ENCODE assay signal across 10 mouse cellular contexts in the genomic region with DNA sequence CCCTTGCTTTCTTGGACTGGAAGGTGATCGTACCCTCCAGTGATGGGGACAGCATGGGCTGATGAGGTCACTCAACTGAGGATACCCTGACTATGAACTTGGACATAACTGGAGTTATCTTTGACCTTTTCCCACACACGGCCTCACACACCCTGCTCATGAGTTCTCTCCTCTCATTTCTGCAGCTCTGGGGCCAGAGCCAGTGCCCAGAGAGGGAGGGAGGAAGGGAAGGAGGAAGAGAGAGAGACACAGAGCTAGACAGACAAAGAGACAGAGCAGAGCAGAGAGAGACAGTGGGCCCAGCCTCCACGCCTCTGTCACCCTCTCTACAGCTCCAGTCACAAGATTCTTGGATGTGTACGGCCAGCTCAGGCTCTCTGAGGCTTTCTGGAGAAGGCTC. TPM values are rescaled to one million over a fixed set of nuclear protein-coding genes. Genes with fewer than 3 reads are reported as not detected.
A peak's percentile ranks its signal among the peaks of the same experiment; 100 is the strongest.
DNase-seq lines count a peak whose midpoint lies in the region; ATAC-seq and TF ChIP-seq lines count a peak whose summit lies in the region.
"Had no signal": no experiment of that assay in that cellular context is flagged by ENCODE, and none has a peak within 500 bp of the region (broad histone marks: within the 10 kb centered on the region; RNA-seq: fewer than 3 reads in every experiment).

No protein-coding gene starts in this region.

- WGBS in heart, embryonic 15.5 days: 54% methylated on average over 4 of the region's 4 CpGs
- 49% methylated on average over 4 of the region's 4 CpGs for WGBS in heart, embryonic 11.5 days (ENCODE audit: insufficient replicate concordance)
- WGBS in lung, postnatal 0 days: 61% methylated on average over 4 of the region's 4 CpGs
- WGBS in embryonic facial prominence, embryonic 10.5 days: 69% methylated on average over 4 of the region's 4 CpGs

- no peak overlapping the region for H3K4me3 ChIP-seq in heart, embryonic 15.5 days
- H3K4me3 ChIP-seq in heart, embryonic 11.5 days (ENCODE audit: low read depth, low read length): no peak overlapping the region
- no peak overlapping the region for H3K4me3 ChIP-seq in lung, postnatal 0 days (ENCODE audit: low read depth, low read length)
- no peak overlapping the region for H3K4me3 ChIP-seq in embryonic facial prominence, embryonic 10.5 days
- H3K4me3 ChIP-seq: liver, embryonic 15.5 days; neural tube, embryonic 15.5 days had no signal

- H3K36me3 ChIP-seq in heart, embryonic 15.5 days: no peaks in the 10 kb centered on the region
- H3K36me3 ChIP-seq in heart, embryonic 11.5 days (ENCODE audit: control insufficient read depth, insufficient read depth, low read length): no peaks in the 10 kb centered on the region
- H3K36me3 ChIP-seq in lung, postnatal 0 days (ENCODE audit: insufficient read depth, low read length): no peaks in the 10 kb centered on the region
- H3K36me3 ChIP-seq in embryonic facial prominence, embryonic 10.5 days (replicated peaks): no peaks in the 10 kb centered on the region
- H3K36me3 ChIP-seq: liver, embryonic 15.5 days; neural tube, embryonic 15.5 days had no signal

- no peaks in the 10 kb centered on the region for H3K27me3 ChIP-seq in heart, embryonic 15.5 days
- no peaks in the 10 kb centered on the region for H3K27me3 ChIP-seq in heart, embryonic 11.5 days (ENCODE audit: control insufficient read depth, insufficient read depth, low read length)
- H3K27me3 ChIP-seq in lung, postnatal 0 days (replicated peaks; ENCODE audit: insufficient read depth, low read length): no peaks in the 10 kb centered on the region
- H3K27me3 ChIP-seq in embryonic facial prominence, embryonic 10.5 days (replicated peaks; ENCODE audit: low read depth, poor library complexity, severe bottlenecking): peaks cover 6% of the 10 kb centered on the region; the same call in 1 of the 2 replicates
- H3K27me3 ChIP-seq: liver, embryonic 15.5 days; neural tube, embryonic 15.5 days had no signal

- no peak for DNase-seq in lung, postnatal 0 days (ENCODE audit: low spot score)
- DNase-seq in lung, postnatal 14 days: no peak
- no peak for DNase-seq in embryonic facial prominence, embryonic 10.5 days (ENCODE audit: low spot score)
- peak; percentile 20 for DNase-seq in kidney, postnatal 10 days

- no peak for TF ChIP-seq EP300 in lung, postnatal 0 days (IDR thresholded peaks at IDR 0.05)

- H3K9me3 ChIP-seq in heart, embryonic 15.5 days (replicated peaks): no peaks in the 10 kb centered on the region
- no peaks in the 10 kb centered on the region for H3K9me3 ChIP-seq in heart, embryonic 11.5 days (replicated peaks; ENCODE audit: control insufficient read depth, low read length)
- no peaks in the 10 kb centered on the region for H3K9me3 ChIP-seq in lung, postnatal 0 days (ENCODE audit: low read length)
- H3K9me3 ChIP-seq in embryonic facial prominence, embryonic 10.5 days: no peaks in the 10 kb centered on the region
- H3K9me3 ChIP-seq: liver, embryonic 15.5 days; neural tube, embryonic 15.5 days had no signal

- no peak for ATAC-seq in heart, embryonic 15.5 days (replicated peaks; ENCODE audit: insufficient number of reproducible peaks, insufficient read depth, low FRiP score, low read depth)
- ATAC-seq in heart, embryonic 11.5 days (replicated peaks; ENCODE audit: insufficient number of reproducible peaks, low FRiP score, low TSS enrichment): no peak
- ATAC-seq in lung, postnatal 0 days: no peak
- no peak for ATAC-seq in frontal cortex, adult (ENCODE audit: low TSS enrichment)
- ATAC-seq in erythroblast, adult 5-6 weeks (replicated peaks; ENCODE audit: low FRiP score, poor library complexity, severe bottlenecking): no peak

- H3K27ac ChIP-seq in heart, embryonic 15.5 days: peak overlapping the region; percentile 44
- no peak overlapping the region for H3K27ac ChIP-seq in heart, embryonic 11.5 days (ENCODE audit: low read depth, low read length)
- H3K27ac ChIP-seq in lung, postnatal 0 days (ENCODE audit: low read length): peak overlapping the region; percentile 54; the same call in 1 of the 2 replicates
- H3K27ac ChIP-seq in embryonic facial prominence, embryonic 10.5 days (replicated peaks): peak overlapping the region; percentile 37; the same call in 1 of the 2 replicates
- H3K27ac ChIP-seq: liver, embryonic 15.5 days; neural tube, embryonic 15.5 days had no signal

- H3K4me1 ChIP-seq in heart, embryonic 15.5 days (replicated peaks): peaks cover 42% of the 10 kb centered on the region
- H3K4me1 ChIP-seq in heart, embryonic 11.5 days (ENCODE audit: control insufficient read depth, insufficient read depth, low read length): peaks cover 30% of the 10 kb centered on the region
- peaks cover 20% of the 10 kb centered on the region for H3K4me1 ChIP-seq in lung, postnatal 0 days (ENCODE audit: insufficient read depth, low read depth, low read length)
- H3K4me1 ChIP-seq in embryonic facial prominence, embryonic 10.5 days: peaks cover 70% of the 10 kb centered on the region

- no peak for TF ChIP-seq CTCF in lung, postnatal 0 days (IDR thresholded peaks at IDR 0.05)

- no peak overlapping the region for H3K9ac ChIP-seq in heart, embryonic 15.5 days
- H3K9ac ChIP-seq in heart, embryonic 11.5 days (ENCODE audit: low read depth, low read length): no peak overlapping the region
- H3K9ac ChIP-seq in lung, postnatal 0 days (replicated peaks; ENCODE audit: low read depth): no peak overlapping the region
- H3K9ac ChIP-seq: liver, embryonic 15.5 days; neural tube, embryonic 15.5 days had no signal

- no peak overlapping the region for H3K4me2 ChIP-seq in heart, embryonic 15.5 days
- no peak overlapping the region for H3K4me2 ChIP-seq in heart, embryonic 11.5 days
- no peak overlapping the region for H3K4me2 ChIP-seq in lung, postnatal 0 days (replicated peaks; ENCODE audit: low read depth, low read length)
- H3K4me2 ChIP-seq: liver, embryonic 15.5 days; neural tube, embryonic 15.5 days had no signal

RNA-seq across cellular contexts. Expression of gene Rrp9, which starts 3.4 kb away (rescaled TPM):
- 24.9 and 34.2 TPM in 2 replicates for polyA plus RNA-seq in heart, embryonic 15.5 days (2015; fragmentation: Nextera tagmentation; extraction: Ambion mirVana)
- polyA plus RNA-seq in heart, embryonic 11.5 days (2014; fragmentation: Nextera tagmentation; extraction: Ambion mirVana): 31.3 and 32.9 TPM in 2 replicates
- 19.4 and 21.7 TPM in 2 replicates for polyA plus RNA-seq in lung, postnatal 0 days (2015; fragmentation: Nextera tagmentation; extraction: Ambion mirVana)
- polyA plus RNA-seq in embryonic facial prominence, embryonic 10.5 days (2016; fragmentation: Nextera tagmentation; extraction: Ambion mirVana): 77.5 and 83.8 TPM in 2 replicates
- 3.5 and 4.6 TPM in 2 replicates for total RNA-seq in erythroblast, adult 5-6 weeks (2015; ENCODE audit: low replicate concordance)
- 5.7 and 6.4 TPM in 2 replicates for total RNA-seq in erythroblast, adult 5-6 weeks (2017; ENCODE audit: low replicate concordance)

RNA-seq across cellular contexts. Expression of gene Parp3, which starts 4.4 kb away (rescaled TPM):
- 1.9 and 4.7 TPM in 2 replicates for polyA plus RNA-seq in heart, embryonic 15.5 days (2015; fragmentation: Nextera tagmentation; extraction: Ambion mirVana)
- 1.0 and 1.9 TPM in 2 replicates for polyA plus RNA-seq in heart, embryonic 11.5 days (2014; fragmentation: Nextera tagmentation; extraction: Ambion mirVana)
- polyA plus RNA-seq in lung, postnatal 0 days (2015; fragmentation: Nextera tagmentation; extraction: Ambion mirVana): 21.5 and 24.0 TPM in 2 replicates
- polyA plus RNA-seq in embryonic facial prominence, embryonic 10.5 days (2016; fragmentation: Nextera tagmentation; extraction: Ambion mirVana): 1.6 and 3.2 TPM in 2 replicates
- total RNA-seq in erythroblast, adult 5-6 weeks (2015; ENCODE audit: low replicate concordance): 1.7 and 7.3 TPM in 2 replicates
- total RNA-seq in erythroblast, adult 5-6 weeks (2017; ENCODE audit: low replicate concordance): 1.4 and 7.4 TPM in 2 replicates

RNA-seq across cellular contexts. Expression of gene Gpr62, which starts 6.6 kb away (rescaled TPM):
- 0.10 and 0.14 TPM in 2 replicates for polyA plus RNA-seq in heart, embryonic 15.5 days (2015; fragmentation: Nextera tagmentation; extraction: Ambion mirVana)
- polyA plus RNA-seq in heart, embryonic 11.5 days (2014; fragmentation: Nextera tagmentation; extraction: Ambion mirVana): 0.25 and 0.46 TPM in 2 replicates
- polyA plus RNA-seq in lung, postnatal 0 days (2015; fragmentation: Nextera tagmentation; extraction: Ambion mirVana): 0.13 and 0.20 TPM in 2 replicates
- 0.16 and 0.55 TPM in 2 replicates for polyA plus RNA-seq in embryonic facial prominence, embryonic 10.5 days (2016; fragmentation: Nextera tagmentation; extraction: Ambion mirVana)
- not detected in 2 replicates for total RNA-seq in erythroblast, adult 5-6 weeks (2015; ENCODE audit: low replicate concordance)
- not detected in 2 replicates for total RNA-seq in erythroblast, adult 5-6 weeks (2017; ENCODE audit: low replicate concordance)
- polyA plus RNA-seq: liver, embryonic 15.5 days had no signal

RNA-seq across cellular contexts. Expression of gene Pcbp4, which starts 19.2 kb away (rescaled TPM):
- 61.8 and 73.2 TPM in 2 replicates for polyA plus RNA-seq in heart, embryonic 15.5 days (2015; fragmentation: Nextera tagmentation; extraction: Ambion mirVana)
- 77.0 and 80.4 TPM in 2 replicates for polyA plus RNA-seq in heart, embryonic 11.5 days (2014; fragmentation: Nextera tagmentation; extraction: Ambion mirVana)
- 29.4 and 30.6 TPM in 2 replicates for polyA plus RNA-seq in lung, postnatal 0 days (2015; fragmentation: Nextera tagmentation; extraction: Ambion mirVana)
- polyA plus RNA-seq in embryonic facial prominence, embryonic 10.5 days (2016; fragmentation: Nextera tagmentation; extraction: Ambion mirVana): 320 and 346 TPM in 2 replicates
- total RNA-seq in erythroblast, adult 5-6 weeks (2015; ENCODE audit: low replicate concordance): not detected in 2 replicates
- not detected in 2 replicates for total RNA-seq in erythroblast, adult 5-6 weeks (2017; ENCODE audit: low replicate concordance)

RNA-seq across cellular contexts. Expression of gene Abhd14a, which starts 24.8 kb away (rescaled TPM):
- polyA plus RNA-seq in heart, embryonic 15.5 days (2015; fragmentation: Nextera tagmentation; extraction: Ambion mirVana): 50.5 and 54.2 TPM in 2 replicates
- 41.2 and 41.9 TPM in 2 replicates for polyA plus RNA-seq in heart, embryonic 11.5 days (2014; fragmentation: Nextera tagmentation; extraction: Ambion mirVana)
- 21.7 and 26.9 TPM in 2 replicates for polyA plus RNA-seq in lung, postnatal 0 days (2015; fragmentation: Nextera tagmentation; extraction: Ambion mirVana)
- polyA plus RNA-seq in embryonic facial prominence, embryonic 10.5 days (2016; fragmentation: Nextera tagmentation; extraction: Ambion mirVana): 40.1 and 40.4 TPM in 2 replicates
- total RNA-seq in erythroblast, adult 5-6 weeks (2015; ENCODE audit: low replicate concordance): 0.77 and 7.3 TPM in 2 replicates
- total RNA-seq in erythroblast, adult 5-6 weeks (2017; ENCODE audit: low replicate concordance): 0.84 and 3.2 TPM in 2 replicates
